Mouse (Mus musculus): ENCODE measurements at regions not wholly inside any gene's neighbourhood (a gene's known extent, or its start where the extent isn't known, plus 50 kb on each side); places are given as distances from the start of the nearest gene placed in this dataset.

DNA sequence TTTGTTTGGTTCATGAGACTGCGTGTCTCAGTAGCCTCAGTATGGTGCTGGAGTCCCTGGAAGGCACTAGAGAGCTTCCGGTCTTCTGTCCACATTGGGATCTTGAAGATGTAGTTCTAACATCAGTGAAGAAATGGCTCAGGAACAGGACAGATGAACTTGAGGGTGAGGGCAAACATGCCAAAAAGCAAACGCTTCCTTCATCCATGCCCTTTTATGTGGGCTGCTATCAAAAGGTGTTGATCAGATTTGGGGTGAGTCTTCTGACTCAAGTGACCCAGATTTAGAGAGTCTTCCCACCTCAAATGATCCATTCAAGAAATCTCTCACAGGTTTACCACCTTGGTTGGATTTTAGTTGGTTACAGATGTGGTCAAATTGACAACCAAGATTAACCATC is 304.1 kb upstream of the Klf3 start:
- H3K4me3 ChIP-seq (ENCODE audit: inconsistent target): no peak overlapping the region
- no peak overlapping the region for H3K27ac ChIP-seq
- no peaks in the 10 kb centered on the region for H3K36me3 ChIP-seq (ENCODE audit: inconsistent target)
- WGBS (ENCODE audit: missing documents): 94% methylated on average over 3 of the region's 3 CpGs
- H3K79me2 ChIP-seq (ENCODE audit: inconsistent target): no peaks in the 10 kb centered on the region

DNA sequence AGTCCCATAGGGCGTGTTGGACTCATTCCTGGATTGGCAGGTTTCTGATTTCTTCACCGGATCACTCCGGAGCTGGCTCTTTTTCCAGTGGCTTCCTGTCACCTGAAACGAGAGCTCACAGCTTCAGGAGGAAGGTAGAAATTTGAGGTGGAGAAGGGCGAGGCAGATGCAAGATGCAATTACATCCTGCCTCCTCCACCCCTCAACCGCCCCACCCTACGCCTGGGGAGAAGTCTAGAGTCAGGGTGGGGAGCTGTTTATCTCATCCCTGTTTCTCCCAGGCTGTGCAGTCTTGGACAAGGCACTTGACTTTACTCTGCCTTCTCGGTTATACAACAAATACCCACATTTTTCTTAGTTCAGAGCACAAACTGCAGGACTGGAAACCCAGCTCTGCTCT is 302.8 kb upstream of the Klf3 start:
- 88% methylated on average over 8 of the region's 8 CpGs for WGBS (ENCODE audit: missing documents)
- no peak overlapping the region for H3K4me3 ChIP-seq (ENCODE audit: inconsistent target)
- H3K36me3 ChIP-seq (ENCODE audit: inconsistent target): no peaks in the 10 kb centered on the region
- H3K27ac ChIP-seq: no peak overlapping the region
- H3K79me2 ChIP-seq (ENCODE audit: inconsistent target): no peaks in the 10 kb centered on the region

DNA sequence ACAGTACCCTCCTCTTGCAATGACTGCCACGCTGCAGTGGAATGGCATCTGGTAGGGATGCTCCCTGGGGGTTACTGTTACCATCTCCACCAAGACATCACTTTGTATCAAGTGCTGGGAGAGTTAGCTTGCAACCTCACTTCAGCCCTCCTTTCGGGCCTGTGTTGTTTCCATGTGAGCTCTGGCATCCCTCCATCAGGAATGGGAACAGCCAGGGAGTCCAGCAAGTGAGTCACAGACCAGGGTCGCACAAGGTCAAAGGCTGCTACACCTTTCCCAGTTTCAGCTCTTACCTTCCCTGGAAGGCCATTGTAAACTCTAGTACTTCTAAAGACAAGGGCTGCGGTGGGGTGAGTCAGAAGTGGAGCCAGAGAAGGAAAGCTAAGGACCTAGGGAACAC is 302.3 kb upstream of the Klf3 start:
- H3K79me2 ChIP-seq (ENCODE audit: inconsistent target): no peaks in the 10 kb centered on the region
- H3K4me3 ChIP-seq (ENCODE audit: inconsistent target): no peak overlapping the region
- WGBS (ENCODE audit: missing documents): 87% methylated on average over 4 of the region's 4 CpGs
- no peak overlapping the region for H3K27ac ChIP-seq
- no peaks in the 10 kb centered on the region for H3K36me3 ChIP-seq (ENCODE audit: inconsistent target)

DNA sequence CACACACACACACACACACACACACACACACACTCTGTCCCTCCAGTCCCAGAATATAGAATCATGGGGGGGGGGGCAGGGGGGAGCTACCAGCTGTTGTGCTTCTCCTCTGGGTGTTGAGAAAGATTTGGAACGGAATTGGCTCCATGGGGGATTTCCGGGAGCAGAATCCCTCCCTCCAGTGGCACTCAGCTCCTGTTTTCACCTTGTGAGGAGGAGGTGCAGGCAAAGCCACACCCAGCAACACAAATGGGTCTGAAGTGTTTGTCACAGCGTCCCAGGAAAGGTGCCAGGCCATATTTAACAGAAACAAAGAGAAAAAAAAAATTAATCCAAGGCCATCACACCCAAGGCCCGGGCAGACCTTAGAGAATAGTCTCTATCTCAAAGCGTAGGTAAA is 301.4 kb upstream of the Klf3 start:
- Histone ChIP-seq H3K79me2 (ENCODE audit: inconsistent target) (no peaks in the 10 kb centered on the region), H3K4me3 (ENCODE audit: inconsistent target) (no peak overlapping the region), H3K36me3 (ENCODE audit: inconsistent target) (no peaks in the 10 kb centered on the region), H3K27ac (no peak overlapping the region)
- 92% methylated on average over 5 of the region's 5 CpGs for WGBS (ENCODE audit: missing documents)

DNA sequence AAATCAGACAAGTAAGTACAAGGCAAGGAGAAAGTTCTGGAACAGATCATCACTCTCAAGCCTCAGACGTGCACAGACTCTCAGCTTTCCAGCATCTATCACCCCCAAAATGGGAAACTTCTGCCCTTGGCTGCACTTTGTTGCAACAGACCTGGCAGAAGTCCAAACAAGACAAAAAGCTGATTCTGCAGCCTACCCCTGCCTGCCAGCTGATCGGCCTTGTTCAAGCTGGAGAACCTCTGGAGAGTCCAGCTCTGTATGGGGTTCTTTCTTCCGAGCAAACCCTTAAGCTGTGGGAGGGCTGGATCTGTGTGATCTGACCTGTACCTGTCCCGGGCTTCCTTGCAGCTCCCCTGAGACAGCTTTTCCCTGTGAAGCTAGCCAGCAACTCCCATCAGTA is 299.7 kb upstream of the Klf3 start:
- no peaks in the 10 kb centered on the region for H3K79me2 ChIP-seq (ENCODE audit: inconsistent target)
- H3K27ac ChIP-seq: peak overlapping the region; percentile 45
- H3K36me3 ChIP-seq (ENCODE audit: inconsistent target): no peaks in the 10 kb centered on the region
- no peak overlapping the region for H3K4me3 ChIP-seq (ENCODE audit: inconsistent target)
- 38% methylated on average over 4 of the region's 4 CpGs for WGBS (ENCODE audit: missing documents)

DNA sequence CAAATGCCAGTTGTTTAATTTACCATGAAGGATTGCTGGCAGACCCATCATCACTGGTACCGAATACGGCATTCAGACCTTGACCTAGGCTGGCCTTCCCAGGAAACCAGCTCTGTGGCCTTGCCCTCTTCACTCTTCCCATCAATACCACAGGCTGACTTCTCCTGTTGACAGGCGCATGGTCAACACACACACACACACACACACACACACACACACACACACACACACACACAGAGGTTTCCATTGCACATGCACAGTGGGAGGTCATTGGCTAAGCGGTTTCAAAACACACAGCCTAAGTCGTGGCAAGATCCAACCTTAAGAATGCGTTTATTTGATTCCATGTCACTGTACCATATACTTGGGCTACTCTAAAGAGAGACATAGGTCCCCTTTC is 298.7 kb upstream of the Klf3 start:
- Histone ChIP-seq H3K36me3 (ENCODE audit: inconsistent target) (no peaks in the 10 kb centered on the region), H3K4me3 (ENCODE audit: inconsistent target) (no peak overlapping the region), H3K27ac (0 out of 2 replicates have a peak overlapping the region, but pooled peaks have one; percentile 25), H3K79me2 (ENCODE audit: inconsistent target) (no peaks in the 10 kb centered on the region)
- WGBS (ENCODE audit: missing documents): 73% methylated on average over 6 of the region's 6 CpGs

DNA sequence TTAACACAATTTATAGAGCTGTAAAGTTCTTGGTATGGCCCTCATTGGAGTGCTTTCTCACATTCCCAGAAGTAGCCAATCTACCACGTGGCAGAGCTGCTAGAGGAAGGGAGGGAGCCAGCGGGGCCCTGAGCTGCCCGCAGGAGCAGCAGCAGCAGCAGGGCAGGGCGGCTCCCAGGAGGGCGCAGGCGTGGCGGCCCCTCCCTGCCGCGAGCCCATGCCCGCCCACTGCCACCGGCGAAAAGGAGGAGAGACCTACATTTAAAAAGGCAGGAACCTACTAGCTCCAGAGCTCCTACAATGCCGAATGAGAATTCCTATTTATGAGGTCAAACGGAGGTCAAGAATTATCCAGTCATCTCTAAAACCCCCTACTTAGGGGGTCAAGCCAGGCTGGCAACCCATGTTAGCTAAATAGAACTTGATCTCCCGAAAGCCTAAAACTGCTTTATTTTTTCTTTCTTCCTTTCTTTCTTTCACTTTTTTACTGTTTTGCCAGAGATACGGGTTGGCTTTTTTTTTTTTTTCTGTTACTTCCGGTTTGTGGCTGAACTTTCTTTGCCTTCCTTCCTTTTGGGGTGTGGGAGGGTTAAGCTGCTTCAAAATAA is 297.9 kb upstream of the Klf3 start:
- Histone ChIP-seq H3K36me3 (ENCODE audit: inconsistent target) (no peaks in the 10 kb centered on the region), H3K79me2 (ENCODE audit: inconsistent target) (no peaks in the 10 kb centered on the region), H3K4me3 (ENCODE audit: inconsistent target) (peak overlapping the region; percentile 28), H3K27ac (peak overlapping the region; percentile 81)
- 2% methylated on average over 17 of the region's 17 CpGs for WGBS (ENCODE audit: missing documents)

DNA sequence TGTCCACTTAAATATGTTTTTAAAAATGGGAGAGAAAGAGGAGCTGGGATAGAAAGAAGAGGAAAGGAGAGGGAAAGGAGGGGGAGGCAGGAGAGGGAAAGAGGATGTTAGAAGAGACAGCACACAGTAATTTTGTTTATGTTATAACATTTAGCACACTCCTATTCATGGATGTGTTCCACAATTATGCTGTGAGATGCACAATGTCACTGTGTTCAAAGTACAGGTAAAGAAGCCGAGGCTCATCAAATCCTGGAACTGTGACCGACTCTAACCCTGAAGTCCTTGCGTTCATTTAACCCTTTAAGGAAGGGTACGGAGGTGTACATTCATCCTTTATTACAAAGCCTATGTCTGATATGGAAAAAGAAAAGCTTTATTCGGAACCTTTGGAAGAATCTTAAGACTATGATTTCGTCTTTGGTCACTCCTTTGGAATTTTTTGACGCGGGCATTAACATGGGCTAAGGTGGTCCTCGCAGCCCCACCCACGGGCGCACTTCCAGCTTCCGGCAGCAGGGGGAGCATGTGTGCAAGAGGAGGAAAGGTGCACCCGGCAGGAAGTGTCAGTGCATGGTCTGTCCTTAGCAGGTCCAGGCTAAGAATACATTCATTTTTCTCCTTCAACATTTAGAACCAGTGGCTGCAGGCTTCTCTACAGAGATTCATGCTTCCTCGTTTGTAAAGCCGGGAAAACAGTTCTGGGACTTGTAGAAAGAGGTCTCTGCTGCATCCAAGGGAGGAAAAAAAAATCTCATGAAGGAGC is 297.2 kb upstream of the Klf3 start:
- 2% methylated on average over 15 of the region's 15 CpGs for WGBS (ENCODE audit: missing documents)
- Histone ChIP-seq H3K4me3 (ENCODE audit: inconsistent target) (peak overlapping the region; percentile 28), H3K27ac (peak overlapping the region; percentile 81), H3K36me3 (ENCODE audit: inconsistent target) (no peaks in the 10 kb centered on the region), H3K79me2 (ENCODE audit: inconsistent target) (no peaks in the 10 kb centered on the region)

DNA sequence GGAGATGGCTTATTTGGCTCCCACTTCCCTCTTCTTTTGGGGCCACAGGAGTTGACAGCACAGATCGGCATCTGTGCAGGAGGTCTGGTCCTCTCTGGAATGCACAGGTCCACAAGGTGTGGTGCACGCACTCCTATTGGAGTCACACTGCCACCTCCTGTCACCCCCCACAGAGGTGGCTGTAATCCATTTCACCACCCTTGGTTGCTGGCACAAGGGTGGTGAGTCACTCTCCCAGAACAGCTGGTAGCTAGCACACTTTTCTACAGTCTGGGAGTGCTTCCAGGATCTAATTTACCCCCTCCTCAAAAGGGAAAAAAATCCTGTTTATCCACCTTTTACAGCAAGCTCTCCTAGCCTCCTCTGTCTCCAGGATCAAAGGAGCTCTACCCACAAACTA is 294.6 kb upstream of the Klf3 start:
- Histone ChIP-seq H3K79me2 (ENCODE audit: inconsistent target) (no peaks in the 10 kb centered on the region), H3K4me3 (ENCODE audit: inconsistent target) (no peak overlapping the region), H3K27ac (no peak overlapping the region), H3K36me3 (ENCODE audit: inconsistent target) (no peaks in the 10 kb centered on the region)
- 91% methylated on average over 2 of the region's 2 CpGs for WGBS (ENCODE audit: missing documents)

DNA sequence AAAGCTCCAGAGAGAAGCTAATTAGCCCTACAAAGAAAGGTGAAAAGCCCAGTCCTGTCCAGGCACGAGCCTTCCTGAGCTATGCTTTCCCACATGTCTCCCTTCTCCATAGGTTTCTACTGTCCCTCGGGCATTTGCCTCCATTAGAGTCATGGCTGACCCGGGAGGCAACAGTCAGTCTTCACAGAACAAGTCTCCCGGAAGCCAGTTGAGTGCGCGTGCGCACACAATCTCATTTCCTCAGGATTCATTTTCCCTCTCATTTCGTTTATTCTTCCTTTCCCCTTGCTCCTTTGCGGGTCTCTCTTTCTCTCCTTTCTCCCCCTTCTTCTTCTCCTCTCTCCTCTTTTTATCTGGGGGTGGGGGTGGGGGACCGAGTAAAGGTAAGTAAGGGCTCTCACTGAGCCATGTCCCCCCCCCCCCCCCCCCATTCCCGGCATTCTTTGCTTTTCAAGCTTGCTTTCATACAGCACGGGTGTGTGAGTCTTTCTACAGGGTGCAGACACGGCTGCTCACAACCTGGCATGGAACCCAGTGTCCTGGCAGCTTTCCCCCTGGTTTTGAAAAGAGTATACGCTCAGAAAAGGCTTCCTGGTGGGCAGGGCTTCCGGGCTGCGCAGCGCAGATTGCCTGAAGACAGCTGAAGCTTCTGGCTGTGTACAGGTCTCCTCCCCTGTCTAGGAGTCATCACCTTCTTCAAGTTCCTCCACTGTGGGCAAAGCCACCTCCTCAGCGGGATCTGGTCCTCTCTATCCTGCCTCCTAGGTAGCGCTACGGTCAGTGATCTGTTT is 289.8 kb upstream of the Klf3 start:
- H3K79me2 ChIP-seq (ENCODE audit: inconsistent target): no peaks in the 10 kb centered on the region
- no peak overlapping the region for H3K4me3 ChIP-seq (ENCODE audit: inconsistent target)
- WGBS (ENCODE audit: missing documents): 93% methylated on average over 20 of the region's 20 CpGs
- no peaks in the 10 kb centered on the region for H3K36me3 ChIP-seq (ENCODE audit: inconsistent target)
- H3K27ac ChIP-seq: no peak overlapping the region

DNA sequence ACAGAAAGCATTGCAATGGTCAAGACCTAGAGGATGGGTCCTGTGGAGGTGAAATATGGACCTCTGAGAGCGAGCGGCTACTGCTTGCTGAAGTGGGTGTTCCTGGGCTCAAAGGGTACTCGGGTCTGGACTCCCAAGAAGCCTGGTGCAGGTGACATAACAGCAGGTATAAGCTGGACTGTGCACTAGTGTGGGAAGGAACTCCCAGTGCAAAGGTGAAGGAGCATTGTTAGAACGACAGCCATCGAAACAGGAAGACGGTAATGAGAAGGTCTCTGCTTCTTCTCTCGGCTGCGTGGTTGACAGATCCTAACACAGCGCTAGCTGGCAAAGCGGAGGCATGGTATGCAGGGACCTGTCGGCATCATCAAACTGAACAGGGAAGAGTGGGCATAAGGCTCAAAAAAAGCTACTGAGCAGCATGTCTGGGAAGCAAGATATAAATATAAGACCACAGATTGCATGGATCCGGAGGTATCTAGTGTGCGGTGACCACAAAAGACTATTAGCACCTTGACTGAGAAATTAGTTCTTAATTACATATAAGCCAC is 287.0 kb upstream of the Klf3 start:
- H3K27ac ChIP-seq: no peak overlapping the region
- no peaks in the 10 kb centered on the region for H3K36me3 ChIP-seq (ENCODE audit: inconsistent target)
- H3K4me3 ChIP-seq (ENCODE audit: inconsistent target): no peak overlapping the region
- 85% methylated on average over 13 of the region's 13 CpGs for WGBS (ENCODE audit: missing documents)
- no peaks in the 10 kb centered on the region for H3K79me2 ChIP-seq (ENCODE audit: inconsistent target)

DNA sequence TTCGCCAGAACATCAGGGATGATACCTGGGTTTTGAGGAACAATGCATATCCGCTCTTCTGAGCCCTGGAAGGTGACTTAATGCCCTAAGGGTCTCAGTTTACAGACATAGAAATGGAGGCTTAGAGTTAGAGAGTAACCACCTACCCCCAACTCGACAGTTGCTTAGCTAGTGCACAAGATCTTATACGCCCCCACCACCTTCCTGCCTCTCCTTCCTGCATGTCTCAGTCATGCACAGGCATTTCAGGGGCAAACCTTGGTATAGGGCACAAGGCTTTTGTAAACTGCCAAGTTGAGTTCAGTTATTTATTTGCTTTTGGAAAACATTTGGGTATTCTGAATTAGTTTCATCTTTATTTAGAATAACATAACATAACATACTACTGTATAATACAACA is 285.9 kb upstream of the Klf3 start:
- H3K36me3 ChIP-seq (ENCODE audit: inconsistent target): no peaks in the 10 kb centered on the region
- no peaks in the 10 kb centered on the region for H3K79me2 ChIP-seq (ENCODE audit: inconsistent target)
- H3K27ac ChIP-seq: no peak overlapping the region
- no peak overlapping the region for H3K4me3 ChIP-seq (ENCODE audit: inconsistent target)
- 79% methylated on average over 4 of the region's 4 CpGs for WGBS (ENCODE audit: missing documents)

DNA sequence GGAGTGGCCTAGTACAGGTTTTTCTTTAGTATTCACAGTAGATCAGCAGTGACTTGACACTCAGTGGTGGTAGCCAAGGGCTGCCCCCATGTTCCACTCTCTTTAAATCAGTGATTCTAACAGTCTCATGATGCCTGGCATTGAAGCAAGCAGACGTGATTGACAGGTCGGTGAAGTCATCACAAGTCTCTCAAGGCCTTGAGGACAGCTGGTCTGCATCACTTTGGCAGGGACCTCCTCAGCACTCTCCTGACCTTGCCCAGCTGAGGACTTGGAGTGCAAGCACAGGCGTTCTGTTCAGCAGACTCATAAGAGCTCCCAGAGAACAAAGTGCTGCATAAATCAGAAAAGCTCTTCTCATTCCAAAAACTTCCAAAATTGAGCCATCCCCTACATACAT is 285.4 kb upstream of the Klf3 start:
- Histone ChIP-seq H3K27ac (no peak overlapping the region), H3K4me3 (ENCODE audit: inconsistent target) (no peak overlapping the region), H3K79me2 (ENCODE audit: inconsistent target) (no peaks in the 10 kb centered on the region), H3K36me3 (ENCODE audit: inconsistent target) (no peaks in the 10 kb centered on the region)
- WGBS (ENCODE audit: missing documents): 97% methylated on average over 3 of the region's 3 CpGs

DNA sequence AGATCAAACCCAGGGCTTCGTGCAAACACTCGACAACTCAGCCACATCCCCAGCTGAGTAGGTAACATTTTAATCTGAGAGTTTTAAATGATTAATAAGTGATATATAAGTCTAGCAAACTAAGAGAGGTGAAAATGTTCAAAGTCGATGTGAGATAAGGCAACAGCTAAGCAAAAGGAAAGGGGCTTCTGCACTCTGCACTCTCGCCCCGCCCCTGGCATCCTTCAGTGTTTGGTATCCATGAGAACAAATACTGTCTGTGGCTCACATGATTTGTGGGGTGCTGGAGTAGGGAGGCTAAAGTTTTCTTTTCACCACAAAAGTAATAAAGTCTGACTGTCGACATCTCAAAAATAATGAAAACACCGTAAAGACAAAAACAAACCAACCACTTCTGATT is 284.2 kb upstream of the Klf3 start:
- H3K36me3 ChIP-seq (ENCODE audit: inconsistent target): no peaks in the 10 kb centered on the region
- no peak overlapping the region for H3K27ac ChIP-seq
- WGBS (ENCODE audit: missing documents): 79% methylated on average over 7 of the region's 7 CpGs

DNA sequence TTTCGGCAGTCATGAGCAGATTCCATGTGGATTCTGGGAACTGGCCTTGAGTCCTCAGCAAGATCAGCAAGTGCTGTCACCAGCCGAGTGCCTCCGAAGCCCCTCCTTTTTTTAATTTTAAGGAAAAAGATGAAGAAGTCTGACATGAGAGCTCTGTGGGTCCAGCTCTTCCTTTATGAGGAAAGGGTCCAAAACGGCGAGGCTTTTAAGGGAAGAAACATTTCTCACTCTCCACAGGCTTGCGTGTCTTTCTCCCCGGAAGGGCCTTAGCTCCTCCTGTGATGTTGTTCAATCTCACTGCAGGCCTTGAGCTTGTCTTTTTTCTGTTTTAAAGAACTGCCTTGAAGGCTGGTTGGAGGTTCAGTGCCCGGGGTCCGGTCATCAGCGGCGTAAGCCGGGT is 283.5 kb upstream of the Klf3 start:
- H3K36me3 ChIP-seq (ENCODE audit: inconsistent target): no peaks in the 10 kb centered on the region
- no peak overlapping the region for H3K4me3 ChIP-seq (ENCODE audit: inconsistent target)
- WGBS (ENCODE audit: missing documents): 94% methylated on average over 11 of the region's 12 CpGs
- H3K27ac ChIP-seq: no peak overlapping the region
- no peaks in the 10 kb centered on the region for H3K79me2 ChIP-seq (ENCODE audit: inconsistent target)

More for the DNA sequence above, 284.2 kb upstream of the Klf3 start:
- Histone ChIP-seq H3K79me2 (ENCODE audit: inconsistent target) (no peaks in the 10 kb centered on the region), H3K4me3 (ENCODE audit: inconsistent target) (no peak overlapping the region)
